Mouse (Mus musculus) adrenal gland, postnatal 10 days (tissue): ENCODE results near the gene Wap. TPM values are rescaled to one million over a fixed set of nuclear protein-coding genes. Genes with fewer than 3 reads are reported as not detected.

Experiments
- DNase-seq: peaks from one replicate; pipeline ENCODE4 v3.0.0; 2021; ENCODE audit warnings: mixed read lengths
- total RNA-seq, 2 experiments: library from RNA; stranded (reverse); gene quantifications; 2 replicates each; pipeline ENCODE4 v1.2.3; 2021

Wap gene
- total RNA-seq, 2 experiments from 2014 or later, result not detected

DNA sequence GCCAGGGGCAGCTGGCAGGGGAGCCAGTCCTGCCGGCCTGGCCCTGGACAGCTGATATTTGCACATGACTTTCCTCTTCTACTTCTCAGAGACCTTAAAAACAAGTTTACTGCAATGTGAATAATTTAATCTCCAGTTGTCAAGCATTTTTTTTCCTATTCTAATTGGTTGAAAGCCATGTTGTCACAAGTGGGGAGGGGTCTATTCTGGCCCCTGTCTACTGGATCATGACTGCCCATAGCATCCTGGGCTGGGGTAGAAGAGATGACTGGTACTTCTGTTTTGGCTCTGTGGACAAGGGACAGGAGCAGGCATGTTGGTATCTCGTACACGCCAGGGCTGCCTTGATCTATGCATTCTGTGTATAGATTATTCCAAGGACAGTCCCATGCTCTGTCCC, 41.8 kb downstream of the Wap start:
- no peak for DNase-seq

DNA sequence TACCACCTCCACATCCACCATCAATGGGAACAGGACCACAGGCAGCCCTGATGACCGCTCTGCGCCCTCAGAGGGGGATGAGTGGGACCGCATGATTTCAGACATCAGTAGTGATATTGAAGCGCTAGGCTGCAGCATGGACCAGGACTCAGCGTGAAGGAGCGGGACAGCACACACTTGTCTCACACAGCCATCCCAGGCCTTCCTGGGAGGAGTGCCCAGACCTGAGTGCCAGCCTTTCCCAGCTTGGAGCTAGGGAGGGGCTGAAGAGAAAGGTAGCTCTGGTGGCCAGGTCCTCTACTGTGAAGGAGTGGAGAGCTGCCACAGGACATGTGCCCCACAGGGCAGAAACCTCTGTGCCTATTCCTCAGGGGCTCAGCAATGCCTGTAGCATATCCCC, 42.2 kb downstream of the Wap start:
- no peak for DNase-seq

DNA sequence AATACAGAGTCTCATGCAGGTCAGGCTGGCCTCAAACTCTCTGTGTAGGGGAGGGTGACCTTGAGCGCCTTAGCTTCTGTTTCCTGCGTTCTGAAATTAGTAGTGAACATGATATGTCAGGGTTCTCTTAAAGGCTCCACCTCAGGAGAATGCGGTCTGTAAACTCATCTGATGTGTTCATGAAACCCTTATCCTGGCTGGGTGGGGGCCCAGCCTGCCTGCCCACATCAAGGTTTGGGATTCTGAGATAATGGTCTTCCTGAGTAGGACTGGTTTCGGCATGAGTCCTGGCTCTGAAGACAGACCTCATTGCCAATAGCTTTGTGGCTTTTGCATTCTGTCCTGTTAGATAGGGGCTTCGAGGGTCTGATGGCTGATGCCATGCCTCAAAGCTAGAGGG, 43.1 kb downstream of the Wap start:
- DNase-seq, result no peak

DNA sequence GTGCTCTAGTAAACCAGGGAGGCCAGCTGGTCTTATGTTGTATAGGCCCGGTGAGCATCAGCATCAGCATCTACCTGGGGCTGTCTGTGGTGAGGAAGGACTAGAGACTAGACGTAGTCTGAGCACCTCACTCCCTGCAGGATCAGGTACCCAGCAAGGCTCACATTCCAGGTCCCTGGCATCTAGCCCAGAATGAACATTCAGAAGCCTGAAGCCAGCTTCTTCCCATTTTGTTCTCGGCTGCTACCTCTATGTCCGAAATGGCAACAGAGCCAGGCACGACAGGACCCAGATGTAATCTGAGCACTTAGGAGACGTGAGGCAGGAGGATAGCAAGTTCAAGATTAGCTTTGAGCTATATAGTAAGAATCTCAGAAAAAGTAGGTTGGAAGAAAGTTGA, 43.6 kb downstream of the Wap start:
- no peak for DNase-seq

DNA sequence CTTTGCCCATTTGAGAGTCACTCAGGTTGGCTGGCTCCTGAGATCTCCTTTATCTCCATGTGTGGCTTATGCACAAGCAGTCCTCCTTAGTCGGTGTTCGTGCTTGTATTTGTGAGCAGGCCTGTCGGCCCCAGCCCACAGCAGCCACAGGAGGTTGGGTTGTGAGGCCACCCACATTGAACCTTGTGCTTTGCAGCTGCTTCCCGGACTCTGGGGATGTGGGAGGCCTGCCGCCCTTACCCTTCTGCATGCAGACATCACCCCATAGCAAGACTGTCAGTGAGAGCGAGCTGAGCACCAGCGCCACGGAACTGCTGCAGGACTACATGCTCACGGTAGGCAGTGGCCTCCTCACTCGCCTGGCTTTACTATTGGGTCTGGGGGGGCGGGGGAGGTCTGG, 45.0 kb downstream of the Wap start:
- no peak for DNase-seq

DNA sequence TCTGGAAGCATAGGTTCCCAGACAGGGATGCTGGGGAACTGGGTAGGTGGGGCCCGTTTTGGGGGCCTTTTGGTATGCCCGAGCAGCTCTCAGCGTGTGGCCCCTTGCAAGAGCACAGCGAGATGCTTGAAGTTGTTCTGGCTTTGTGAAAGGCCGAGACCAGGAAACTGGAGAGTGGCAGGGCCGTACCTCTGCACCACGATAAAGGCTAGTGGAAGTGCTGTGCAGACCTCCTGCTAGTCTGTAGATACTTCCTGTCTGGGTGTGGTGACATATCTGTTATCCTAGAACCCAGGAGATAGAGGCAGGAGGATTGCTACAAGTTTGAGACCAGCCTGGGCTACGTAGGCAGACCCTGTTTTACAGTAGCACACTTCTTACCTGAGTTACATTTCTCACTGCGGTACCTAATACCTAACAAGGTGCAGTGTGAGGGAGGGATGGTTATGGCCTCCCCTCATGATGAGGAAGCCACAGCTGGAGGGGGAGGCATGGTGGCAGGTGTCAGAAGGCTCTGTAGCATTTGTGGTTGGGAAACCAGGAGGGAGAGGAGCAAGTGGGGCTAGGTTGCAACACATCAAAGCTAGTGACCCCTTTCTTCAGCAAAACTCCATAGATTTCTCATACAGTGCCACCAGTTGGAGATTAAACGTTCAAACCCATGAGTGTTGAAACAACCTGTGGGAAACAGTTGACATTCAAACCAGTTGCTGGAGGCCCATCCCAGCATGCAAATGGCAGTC, 47.3 kb downstream of the Wap start:
- no peak for DNase-seq

DNA sequence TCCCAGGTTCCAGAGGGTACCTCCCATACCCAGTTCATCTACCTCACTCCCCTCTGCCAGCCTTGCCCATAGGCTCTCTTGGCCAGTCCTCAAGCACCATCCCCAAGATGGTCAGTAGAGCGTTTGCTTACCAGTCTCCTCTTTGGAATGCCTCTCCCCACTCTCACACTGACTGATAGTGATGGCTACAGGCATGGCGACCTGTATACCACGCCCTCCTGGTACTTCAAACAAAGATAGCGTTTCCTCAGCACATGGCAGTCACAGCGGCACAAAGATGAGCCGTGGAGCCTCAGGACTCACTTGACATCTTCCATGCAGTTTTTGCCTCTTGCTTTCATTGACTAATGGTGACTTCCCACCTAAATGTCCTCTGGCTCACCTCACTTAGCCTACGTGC, 48.6 kb downstream of the Wap start:
- DNase-seq, result no peak

DNA sequence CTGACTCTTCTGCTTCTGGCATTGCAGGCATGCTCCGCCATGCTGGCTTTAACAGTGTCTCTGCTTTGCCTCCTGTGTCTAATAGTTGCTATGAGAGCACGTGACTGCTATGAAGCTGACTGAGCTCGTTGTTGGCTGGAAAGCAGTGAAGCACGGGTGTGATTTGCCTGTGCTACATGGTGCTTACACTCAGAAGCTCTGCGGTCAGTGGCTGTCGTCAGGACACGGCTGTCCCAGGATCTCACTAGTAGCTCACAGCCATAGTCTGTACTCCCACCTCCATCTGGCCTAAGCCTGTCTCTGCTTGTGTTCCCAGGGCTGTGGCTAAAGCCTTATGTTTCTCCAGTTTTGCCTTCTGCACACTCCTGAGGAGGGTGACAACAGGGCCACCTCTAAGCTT, 50.1 kb downstream of the Wap start:
- no peak for DNase-seq

DNA sequence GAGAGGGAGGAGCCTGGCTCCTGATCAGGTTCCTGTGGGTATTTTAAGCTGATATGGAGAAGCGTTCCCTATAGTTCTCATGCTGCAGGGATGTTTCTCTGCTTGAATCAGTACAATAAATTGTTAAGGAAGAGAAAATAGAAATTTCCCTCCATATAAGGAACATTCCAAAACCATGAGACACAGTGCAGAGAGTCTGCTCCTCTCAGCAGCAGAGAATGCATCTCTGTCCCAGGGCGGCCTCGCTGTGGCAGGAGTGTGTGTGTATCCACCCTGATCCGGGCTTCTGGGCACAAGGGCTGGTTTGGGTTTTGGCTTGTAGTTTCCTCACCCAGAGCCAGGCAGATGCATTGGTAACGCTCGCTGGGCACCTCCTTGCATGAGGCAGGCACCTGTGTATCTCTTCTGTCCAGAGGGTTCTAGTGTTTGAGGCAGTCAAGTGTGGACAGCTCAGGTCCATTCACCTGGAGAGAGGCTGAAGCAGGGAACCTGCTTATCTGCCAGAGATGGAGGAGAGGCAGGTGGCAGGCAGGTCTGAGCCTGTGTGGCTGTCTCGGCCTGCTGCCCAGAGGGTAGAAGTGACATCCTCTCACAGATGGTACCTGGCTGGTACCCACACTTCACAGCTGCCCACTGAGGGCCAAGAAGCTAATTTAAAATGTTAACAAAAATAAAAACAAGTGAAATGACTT, 51.0 kb downstream of the Wap start:
- DNase-seq, result no peak

DNA sequence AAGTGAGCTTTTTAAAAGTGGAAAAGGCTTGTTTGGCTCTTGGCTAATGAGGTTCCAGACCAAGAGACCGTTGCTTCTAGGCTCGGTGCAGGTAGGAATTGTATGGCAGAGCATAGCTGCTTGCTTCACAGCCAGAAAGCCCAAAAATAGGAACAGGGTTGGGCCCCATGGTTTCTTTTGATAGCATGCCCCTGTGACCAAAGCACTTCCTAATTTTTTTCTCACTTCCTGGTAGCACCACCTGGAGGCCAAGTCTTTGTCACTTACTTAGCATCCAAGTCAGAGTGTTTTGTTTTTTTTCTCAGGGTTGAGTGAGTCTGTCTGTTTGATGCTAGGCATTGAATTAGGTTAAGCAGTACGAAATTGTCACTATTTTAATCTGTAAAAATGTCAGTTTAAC, 51.8 kb downstream of the Wap start:
- no peak for DNase-seq

DNA sequence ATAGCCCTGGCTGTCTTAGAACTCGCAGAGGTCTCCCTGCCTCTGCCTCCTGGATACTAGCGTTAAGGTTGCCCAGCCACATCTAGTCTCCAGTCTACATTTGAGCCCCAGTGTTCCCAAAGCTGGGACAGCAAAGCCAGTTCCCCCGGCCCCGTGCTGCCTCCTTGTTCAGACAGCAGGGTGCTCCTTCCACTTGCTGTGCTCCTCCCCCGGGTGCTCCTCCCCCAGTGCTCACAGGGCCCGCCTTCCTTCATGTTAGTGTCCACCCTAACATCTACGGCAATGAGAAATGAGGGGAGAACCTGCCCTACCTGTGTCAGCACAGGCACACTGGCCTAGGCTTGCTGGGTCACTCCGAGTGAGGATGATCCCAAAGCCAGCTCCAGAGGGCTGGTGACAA, 52.7 kb downstream of the Wap start:
- no peak for DNase-seq

Other genes starting within 250 kb of the Wap start
- gene Zmiz2, start 249.6 kb downstream of the Wap start, total RNA-seq, result 10 to 100 TPM; 38.4 to 48.2 TPM
- gene Ppia, start 223.2 kb downstream of the Wap start, total RNA-seq, result 1,000 to 10,000 TPM; 1,588 to 1,631 TPM
- gene H2afv, start 194.2 kb downstream of the Wap start, total RNA-seq, result 10 to 100 TPM; 84.9 to 92.0 TPM
- 10 to 100 TPM; 62.7 to 71.0 TPM for gene Purb, start 162.7 kb downstream of the Wap start, total RNA-seq
- gene Myo1g, start 117.7 kb downstream of the Wap start, total RNA-seq, result 1 to 10 TPM; 6.3 to 6.5 TPM
- 10 to 100 TPM; 46.4 to 47.5 TPM for gene Ccm2, start 91.8 kb downstream of the Wap start, total RNA-seq
- gene Nacad, start 32.6 kb downstream of the Wap start, total RNA-seq, result 1 to 10 TPM; 4.2 to 5.7 TPM
- gene Tbrg4, start 12.6 kb downstream of the Wap start, total RNA-seq, result 10 to 100 TPM; 86.9 to 95.1 TPM
- 1 to 10 TPM; 7.6 to 9.8 TPM for gene Ramp3, start 19.9 kb upstream of the Wap start, total RNA-seq
- gene Gm11983, start 199.0 kb upstream of the Wap start, total RNA-seq, result not detected